Mouse (Mus musculus): ENCODE measurements around the gene Dgkz.

DNA sequence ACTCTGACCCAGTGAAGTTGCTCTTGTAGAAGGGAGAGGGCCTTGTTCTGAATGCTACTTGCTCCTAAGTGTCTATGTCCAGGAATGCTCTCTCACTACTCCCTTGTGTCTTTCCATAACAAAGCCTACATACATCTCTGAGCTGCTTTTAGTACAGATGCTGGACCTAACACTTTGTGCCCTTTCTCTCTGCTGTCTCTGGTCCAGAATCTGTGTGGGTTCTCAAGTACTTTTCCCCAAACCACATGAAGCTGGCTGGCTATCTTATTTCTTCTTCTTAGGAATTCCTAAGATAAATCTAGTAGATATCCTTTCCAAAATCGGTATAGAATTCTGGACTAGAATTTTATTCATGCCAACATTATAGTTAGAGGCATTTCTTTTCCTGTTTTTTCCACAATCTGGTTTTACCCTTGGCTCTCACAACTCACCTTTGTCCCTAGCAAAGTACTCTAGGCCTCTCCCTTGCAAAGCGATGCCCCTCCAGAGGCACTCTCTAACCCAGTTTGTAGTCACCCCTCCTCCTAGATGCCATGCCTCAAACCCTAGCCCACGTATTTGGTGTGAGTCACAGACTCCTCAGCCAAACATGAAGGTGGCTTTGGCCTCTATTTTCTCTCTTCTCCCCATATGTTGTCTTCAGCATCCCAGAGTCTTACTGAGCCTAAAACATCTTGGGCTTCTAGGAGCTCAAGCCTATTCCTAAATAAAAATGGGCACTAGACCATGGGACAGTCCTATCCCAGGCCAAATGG lies 72.3 kb downstream of the Dgkz start:
- TF ChIP-seq CTCF (conservative IDR thresholded peaks at IDR 0.05; ENCODE audit: insufficient read depth, insufficient read length, low read depth, low read length), result no peak
- no peak for TF ChIP-seq POLR2A (IDR thresholded peaks at IDR 0.05; ENCODE audit: low read depth, low read length)

Measured in kidney, adult 2 months (tissue).